ENCODE assay signal across 14 mouse cellular contexts in genomic region chr17:29947271-29947714, GRCm38 (mm10). TPM values are rescaled to one million over a fixed set of nuclear protein-coding genes. Genes with fewer than 3 reads are reported as not detected.
DNase-seq lines count a peak whose midpoint lies in the region; ATAC-seq and TF ChIP-seq lines count a peak whose summit lies in the region.
"Had no signal": no experiment of that assay in that cellular context is flagged by ENCODE, and none has a peak within 500 bp of the region (broad histone marks: within the 10 kb centered on the region; RNA-seq: fewer than 3 reads in every experiment).

No protein-coding gene starts in this region.

- no peak overlapping the region for H3K9ac ChIP-seq in hindbrain, embryonic 12.5 days
- H3K9ac ChIP-seq in midbrain, embryonic 12.5 days (replicated peaks) = no peak overlapping the region
- H3K9ac ChIP-seq: embryonic facial prominence, embryonic 15.5 days; heart, embryonic 12.5 days; lung, embryonic 14.5 days had no signal

- ATAC-seq in cerebellum, adult (ENCODE audit: insufficient number of reproducible peaks, low FRiP score, low TSS enrichment) = no peak; the same call in 1 of the 2 replicates
- ATAC-seq in hindbrain, embryonic 12.5 days (ENCODE audit: low FRiP score) = peak; percentile 58; the same call in 1 of the 2 replicates
- ATAC-seq in midbrain, embryonic 12.5 days (ENCODE audit: low FRiP score, low read depth) = peak; percentile 19; the same call in 1 of the 2 replicates

- no peak for TF ChIP-seq CTCF in brain, embryonic 14.5 days (IDR thresholded peaks at IDR 0.05; ENCODE audit: borderline replicate concordance, extremely low read depth, insufficient read depth, insufficient read length)

- H3K27ac ChIP-seq in hindbrain, embryonic 12.5 days = no peak overlapping the region
- no peak overlapping the region for H3K27ac ChIP-seq in hindbrain, embryonic 10.5 days
- H3K27ac ChIP-seq in midbrain, embryonic 12.5 days (replicated peaks) = no peak overlapping the region
- H3K27ac ChIP-seq: embryonic facial prominence, embryonic 15.5 days had no signal

- H3K9me3 ChIP-seq in hindbrain, embryonic 12.5 days (replicated peaks) = no peaks in the 10 kb centered on the region
- no peaks in the 10 kb centered on the region for H3K9me3 ChIP-seq in hindbrain, embryonic 10.5 days
- H3K9me3 ChIP-seq in midbrain, embryonic 12.5 days = no peaks in the 10 kb centered on the region
- H3K9me3 ChIP-seq: embryonic facial prominence, embryonic 15.5 days; heart, embryonic 12.5 days had no signal

- H3K4me2 ChIP-seq in hindbrain, embryonic 12.5 days (replicated peaks) = no peak overlapping the region
- no peak overlapping the region for H3K4me2 ChIP-seq in midbrain, embryonic 12.5 days (replicated peaks)
- H3K4me2 ChIP-seq: embryonic facial prominence, embryonic 15.5 days; heart, embryonic 12.5 days; lung, embryonic 14.5 days had no signal

- peaks cover 13% of the 10 kb centered on the region for H3K4me1 ChIP-seq in hindbrain, embryonic 12.5 days
- peaks cover 24% of the 10 kb centered on the region for H3K4me1 ChIP-seq in hindbrain, embryonic 10.5 days (replicated peaks)
- peaks cover 22% of the 10 kb centered on the region for H3K4me1 ChIP-seq in midbrain, embryonic 12.5 days

- no peaks in the 10 kb centered on the region for H3K36me3 ChIP-seq in hindbrain, embryonic 12.5 days
- no peaks in the 10 kb centered on the region for H3K36me3 ChIP-seq in hindbrain, embryonic 10.5 days
- no peaks in the 10 kb centered on the region for H3K36me3 ChIP-seq in midbrain, embryonic 12.5 days
- H3K36me3 ChIP-seq: embryonic facial prominence, embryonic 15.5 days; heart, embryonic 12.5 days had no signal

- no peaks in the 10 kb centered on the region for H3K27me3 ChIP-seq in hindbrain, embryonic 12.5 days
- H3K27me3 ChIP-seq in hindbrain, embryonic 10.5 days (ENCODE audit: insufficient read depth, poor library complexity, severe bottlenecking) = no peaks in the 10 kb centered on the region
- H3K27me3 ChIP-seq in midbrain, embryonic 12.5 days = peaks cover 4% of the 10 kb centered on the region; the same call in 1 of the 2 replicates
- H3K27me3 ChIP-seq: CH12.LX; embryonic facial prominence, embryonic 15.5 days had no signal

- DNase-seq in cerebellum, adult 11-12 months = peak; percentile 13
- no peak for DNase-seq in hindbrain, embryonic 10.5 days (ENCODE audit: low spot score)
- DNase-seq in brain, embryonic 14.5 days (ENCODE audit: low read depth) = peak; percentile 88
- no peak for DNase-seq in spleen, postnatal 4 days (ENCODE audit: low spot score in 2 of 2)
- no peak for DNase-seq in frontal cortex, postnatal 25 days (ENCODE audit: low spot score in 2 of 2)
- DNase-seq: lung, embryonic 14.5 days; right cerebral cortex, postnatal 14 days; thymus, postnatal 36 days had no signal

- no peak for TF ChIP-seq POLR2A in brain, embryonic 14.5 days (IDR thresholded peaks at IDR 0.05; ENCODE audit: borderline replicate concordance, extremely low read depth, insufficient read depth, insufficient read length, poor library complexity, severe bottlenecking)

- no peak overlapping the region for H3K4me3 ChIP-seq in hindbrain, embryonic 12.5 days
- no peak overlapping the region for H3K4me3 ChIP-seq in hindbrain, embryonic 10.5 days
- no peak overlapping the region for H3K4me3 ChIP-seq in midbrain, embryonic 12.5 days
- H3K4me3 ChIP-seq: embryonic facial prominence, embryonic 15.5 days; heart, embryonic 12.5 days had no signal

- 39% methylated on average over 5 of the region's 5 CpGs for WGBS in hindbrain, embryonic 12.5 days
- WGBS in hindbrain, embryonic 10.5 days = 44% methylated on average over 5 of the region's 5 CpGs
- 39% methylated on average over 5 of the region's 5 CpGs for WGBS in midbrain, embryonic 12.5 days

RNA-seq across cellular contexts. Expression of gene Mdga1, which starts 22.6 kb away (rescaled TPM):
- 11.8 and 13.3 TPM in 2 replicates for polyA plus RNA-seq in hindbrain, embryonic 12.5 days (2016; fragmentation: Nextera tagmentation; extraction: Ambion mirVana)
- polyA plus RNA-seq in hindbrain, embryonic 10.5 days (2016; fragmentation: Nextera tagmentation; extraction: Ambion mirVana) = 2.3 and 5.1 TPM in 2 replicates
- 38.1 and 58.9 TPM in 2 replicates for polyA plus RNA-seq in brain, embryonic 14.5 days (2012; rRNA removed)
- 13.1 and 21.4 TPM in 2 replicates for polyA plus RNA-seq in midbrain, embryonic 12.5 days (2016; fragmentation: Nextera tagmentation; extraction: Ambion mirVana)

RNA-seq across cellular contexts. Expression of gene Zfand3, which starts 57.2 kb away (rescaled TPM):
- 85.6 and 95.1 TPM in 2 replicates for polyA plus RNA-seq in hindbrain, embryonic 12.5 days (2016; fragmentation: Nextera tagmentation; extraction: Ambion mirVana)
- polyA plus RNA-seq in hindbrain, embryonic 10.5 days (2016; fragmentation: Nextera tagmentation; extraction: Ambion mirVana) = 70.9 and 97.7 TPM in 2 replicates
- 145 and 146 TPM in 2 replicates for polyA plus RNA-seq in brain, embryonic 14.5 days (2012; rRNA removed)
- polyA plus RNA-seq in midbrain, embryonic 12.5 days (2016; fragmentation: Nextera tagmentation; extraction: Ambion mirVana) = 83.1 and 91.5 TPM in 2 replicates

Comparison
In these comparisons a context has a peak if more than half of its experiments do, and no peak if none do; other contexts are left out.
1. DNase-seq: peak in cerebellum, adult 11-12 months (single experiment) and brain, embryonic 14.5 days (single experiment); none in hindbrain, embryonic 10.5 days (single experiment), spleen, postnatal 4 days (0 of 2) and frontal cortex, postnatal 25 days (0 of 2).